Comparison of ENCODE assay signal across 10 mouse cellular contexts in the genomic region with DNA sequence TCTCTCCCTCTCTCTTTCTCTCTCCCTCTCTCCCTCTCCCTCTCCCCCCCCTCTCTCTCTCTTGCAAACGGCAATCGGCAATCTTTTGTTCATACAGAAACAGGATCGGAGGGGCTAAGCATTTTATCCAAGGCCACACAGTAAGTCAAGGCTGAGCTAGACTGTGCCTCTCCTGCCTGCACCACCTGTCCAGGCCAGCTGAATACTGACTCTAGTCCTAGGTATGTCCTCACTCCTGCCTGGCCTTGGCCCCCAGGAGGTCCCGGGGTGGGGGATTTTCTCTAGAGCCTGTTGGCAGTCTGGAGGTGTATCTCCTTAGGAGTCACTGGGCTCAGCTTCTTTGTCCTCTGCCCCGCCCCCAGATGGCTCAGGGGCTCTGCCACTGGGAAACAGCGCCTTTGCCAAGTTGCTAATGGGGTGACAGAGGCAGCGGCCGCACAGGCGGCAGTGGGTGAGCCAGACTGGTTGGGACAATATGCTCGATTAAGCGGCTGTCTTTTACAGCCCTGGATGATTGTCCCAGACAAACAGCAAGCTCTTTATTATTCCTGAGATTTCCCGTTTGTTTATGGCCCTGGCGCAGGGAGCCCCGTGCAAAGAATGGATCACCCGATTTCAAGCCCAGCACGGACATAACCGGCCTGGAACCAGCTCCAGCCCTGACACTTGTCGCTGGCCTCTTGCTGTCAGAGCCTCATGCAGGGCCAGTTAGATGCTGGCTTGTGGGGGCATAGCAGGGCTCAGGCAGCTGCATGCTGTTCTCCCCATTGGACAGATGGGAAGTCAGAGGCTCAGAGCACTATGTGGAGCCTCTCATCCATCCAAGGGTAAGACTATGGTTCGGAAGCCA. TPM values are rescaled to one million over a fixed set of nuclear protein-coding genes. Genes with fewer than 3 reads are reported as not detected.
DNase-seq lines count a peak whose midpoint lies in the region; ATAC-seq lines count a peak whose summit lies in the region.
"Had no signal": no experiment of that assay in that cellular context is flagged by ENCODE, and none has a peak within 500 bp of the region (broad histone marks: within the 10 kb centered on the region; RNA-seq: fewer than 3 reads in every experiment).

No protein-coding gene starts in this region.

- no peak overlapping the region for H3K4me3 ChIP-seq in forebrain, embryonic 12.5 days (replicated peaks)
- H3K4me3 ChIP-seq: liver, embryonic 13.5 days had no signal

- no peaks in the 10 kb centered on the region for H3K9me3 ChIP-seq in forebrain, embryonic 12.5 days

- H3K9ac ChIP-seq in forebrain, embryonic 12.5 days: no peak overlapping the region
- H3K9ac ChIP-seq: liver, embryonic 13.5 days had no signal

- peaks cover 9% of the 10 kb centered on the region for H3K4me1 ChIP-seq in forebrain, embryonic 12.5 days

- no peaks in the 10 kb centered on the region for H3K27me3 ChIP-seq in forebrain, embryonic 12.5 days
- H3K27me3 ChIP-seq: CH12.LX; liver, embryonic 13.5 days had no signal

- no peak overlapping the region for H3K27ac ChIP-seq in forebrain, embryonic 12.5 days
- H3K27ac ChIP-seq: liver, embryonic 13.5 days had no signal

- WGBS in forebrain, embryonic 12.5 days: 21% methylated on average over 19 of the region's 19 CpGs

- ATAC-seq in frontal cortex, adult (ENCODE audit: low TSS enrichment): 0 out of 2 replicates have a peak, but pooled peaks have one; percentile 27
- peak; percentile 61; the same call in 1 of the 2 replicates for ATAC-seq in forebrain, embryonic 12.5 days (ENCODE audit: low FRiP score)

- no peak for DNase-seq in frontal cortex, postnatal 14 days (ENCODE audit: low spot score in 2 of 2)
- DNase-seq in Muller cell, postnatal 12 days (ENCODE audit: inconsistent ontology term): peak; percentile 83
- DNase-seq in layer of hippocampus, postnatal 14 days (ENCODE audit: low spot score in 2 of 2): peak; percentile 35 to 63
- no peak for DNase-seq in kidney, postnatal 14 days
- no peak for DNase-seq in spleen, adult 18-20 months
- DNase-seq in heart, postnatal 4 days: no peak
- DNase-seq: liver, embryonic 13.5 days had no signal

- peak overlapping the region; percentile 28; the same call in 1 of the 2 replicates for H3K4me2 ChIP-seq in forebrain, embryonic 12.5 days
- H3K4me2 ChIP-seq: liver, embryonic 13.5 days had no signal

- H3K36me3 ChIP-seq in forebrain, embryonic 12.5 days (replicated peaks): peaks cover 10% of the 10 kb centered on the region

RNA-seq across cellular contexts. Expression of gene Selenon, which starts 15.6 kb away (rescaled TPM):
- polyA plus RNA-seq in forebrain, embryonic 12.5 days (2016; fragmentation: Nextera tagmentation; extraction: Ambion mirVana): 9.3 and 14.8 TPM in 2 replicates
- total RNA-seq in layer of hippocampus, postnatal 14 days (2021): 10 to 100 TPM; 16.6 to 18.0 TPM
- total RNA-seq in heart, postnatal 4 days (2021): 10 to 100 TPM; 46.4 to 49.9 TPM

RNA-seq across cellular contexts. Expression of gene Mtfr1l, which starts 32.4 kb away (rescaled TPM):
- 125 and 129 TPM in 2 replicates for polyA plus RNA-seq in forebrain, embryonic 12.5 days (2016; fragmentation: Nextera tagmentation; extraction: Ambion mirVana)
- total RNA-seq in layer of hippocampus, postnatal 14 days (2021): 10 to 100 TPM; 73.0 to 77.8 TPM
- total RNA-seq in heart, postnatal 4 days (2021): 100 to 1,000 TPM; 145 to 150 TPM

RNA-seq across cellular contexts. Expression of gene Aunip, which starts 56.8 kb away (rescaled TPM):
- 14.1 and 15.4 TPM in 2 replicates for polyA plus RNA-seq in forebrain, embryonic 12.5 days (2016; fragmentation: Nextera tagmentation; extraction: Ambion mirVana)
- total RNA-seq in layer of hippocampus, postnatal 14 days (2021): under 1 TPM; 0.31 to 0.69 TPM
- total RNA-seq in heart, postnatal 4 days (2021): 1 to 10 TPM; 2.9 to 3.6 TPM

Comparison
In these comparisons a context has a peak if more than half of its experiments do, and no peak if none do; other contexts are left out.
1. DNase-seq: peak in Muller cell, postnatal 12 days (single experiment) and layer of hippocampus, postnatal 14 days (2 of 2); none in frontal cortex, postnatal 14 days (0 of 2), kidney, postnatal 14 days (single experiment), spleen, adult 18-20 months (0 of 2) and heart, postnatal 4 days (single experiment).